In the genomic region with DNA sequence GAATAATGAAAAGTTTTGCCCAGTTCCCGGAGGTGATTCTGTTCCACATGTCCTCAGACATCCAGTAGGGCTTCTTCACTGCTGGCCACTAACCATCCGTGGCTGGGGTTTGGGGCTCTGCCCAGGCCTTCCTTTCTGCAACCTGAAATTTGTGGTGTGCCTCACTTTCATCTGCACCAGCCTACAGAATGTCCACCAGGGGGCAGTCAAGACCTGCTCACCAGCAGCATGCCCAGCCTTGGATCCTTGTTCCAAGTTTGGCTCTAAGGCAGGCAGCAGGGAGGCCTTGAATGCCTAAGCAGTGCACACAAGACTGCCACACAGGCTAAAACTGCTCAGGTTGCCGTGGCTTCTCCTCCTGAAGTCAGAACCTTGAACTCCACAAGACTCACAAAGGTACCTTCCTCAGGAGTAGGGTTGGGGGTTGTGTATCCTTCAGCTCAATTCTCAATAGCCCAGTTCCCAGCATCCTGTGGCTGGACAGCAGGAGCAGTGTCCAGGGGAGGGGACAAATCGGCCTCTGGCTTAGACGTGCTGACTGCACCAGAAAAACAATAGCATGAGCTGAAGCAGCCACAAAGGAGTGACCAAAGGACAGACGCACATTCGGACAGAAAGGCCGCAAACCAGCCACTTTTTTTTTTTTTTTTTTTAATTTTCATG, we compare ENCODE assay signal across 8 mouse cellular contexts. TPM values are rescaled to one million over a fixed set of nuclear protein-coding genes. Genes with fewer than 3 reads are reported as not detected.
DNase-seq lines count a peak whose midpoint lies in the region; ATAC-seq and TF ChIP-seq lines count a peak whose summit lies in the region.

No protein-coding gene starts in this region.

- ATAC-seq in common myeloid progenitor, adult 5-6 weeks (replicated peaks; ENCODE audit: low read depth, poor library complexity, severe bottlenecking), result peak; percentile 95
- peak; percentile 88 for ATAC-seq in hindbrain, postnatal 0 days

- H3K9me3 ChIP-seq in hindbrain, postnatal 0 days (ENCODE audit: low read length), result no peaks in the 10 kb centered on the region

- H3K27me3 ChIP-seq in hindbrain, postnatal 0 days (ENCODE audit: insufficient read depth, low read length), result no peaks in the 10 kb centered on the region

- no peaks in the 10 kb centered on the region for H3K4me1 ChIP-seq in hindbrain, postnatal 0 days (ENCODE audit: insufficient read depth, low read length)

- 21% methylated on average over 8 of the region's 8 CpGs for WGBS in hindbrain, postnatal 0 days

- 0 out of 2 replicates have a peak, but pooled peaks cover 4% of the 10 kb centered on the region for H3K36me3 ChIP-seq in hindbrain, postnatal 0 days (ENCODE audit: insufficient read depth, low read length)

- peak overlapping the region; percentile 52; the same call in 1 of the 2 replicates for H3K27ac ChIP-seq in hindbrain, postnatal 0 days

- peak; percentile 100 for TF ChIP-seq CTCF in hindbrain, postnatal 0 days (IDR thresholded peaks at IDR 0.05; ENCODE audit: low read depth)

- H3K4me3 ChIP-seq in hindbrain, postnatal 0 days (ENCODE audit: low read length), result no peak overlapping the region

- no peak overlapping the region for H3K4me2 ChIP-seq in hindbrain, postnatal 0 days (ENCODE audit: low read depth, low read length)

- peak; percentile 91 for DNase-seq in ZHBTc4 (ENCODE audit: low read depth, low spot score)
- DNase-seq in gastrocnemius, adult 8-10 months (ENCODE audit: low spot score in 2 of 2), result peak; percentile 74 to 83
- DNase-seq in hindbrain, postnatal 0 days (ENCODE audit: low spot score), result peak; percentile 96
- peak; percentile 89 to 90 for DNase-seq in left cerebral cortex, adult 18-20 months (ENCODE audit: low spot score in 2 of 2)
- peak; percentile 86 to 89 for DNase-seq in lung, postnatal 4 days
- DNase-seq in retina, postnatal 7 days (ENCODE audit: low read depth, low spot score), result peak; percentile 77
- peak; percentile 71 to 83 for DNase-seq in urinary bladder, adult 18-20 months (ENCODE audit: low spot score in 2 of 2)

- no peak overlapping the region for H3K9ac ChIP-seq in hindbrain, postnatal 0 days (replicated peaks; ENCODE audit: low read length)

RNA-seq across cellular contexts. Expression of gene Morn1, which starts 9.0 kb away (rescaled TPM):
- total RNA-seq in common myeloid progenitor, adult 5-6 weeks (2017), result 2.6 and 10.3 TPM in 2 replicates
- 1 to 10 TPM; 1.2 to 2.1 (median 1.4) TPM for total RNA-seq in gastrocnemius, adult 8-10 months (2022)
- total RNA-seq in hindbrain, postnatal 0 days (2014; rRNA removed), result 0.86 and 9.0 TPM in 2 replicates
- polyA plus RNA-seq in hindbrain, postnatal 0 days (2015; fragmentation: Nextera tagmentation; extraction: Ambion mirVana), result 8.9 and 10.0 TPM in 2 replicates
- 10 to 100 TPM in 1 of 2 experiments, 1 to 10 TPM in 1; 9.0 to 10.4 TPM for total RNA-seq in left cerebral cortex, adult 18-20 months (2021)

RNA-seq across cellular contexts. Expression of gene Rer1, which starts 9.2 kb away (rescaled TPM):
- 124 and 128 TPM in 2 replicates for total RNA-seq in common myeloid progenitor, adult 5-6 weeks (2017)
- total RNA-seq in gastrocnemius, adult 8-10 months (2022), result 10 to 100 TPM; 52.2 to 64.6 (median 59.8) TPM
- 85.4 and 93.5 TPM in 2 replicates for total RNA-seq in hindbrain, postnatal 0 days (2014; rRNA removed)
- 129 and 136 TPM in 2 replicates for polyA plus RNA-seq in hindbrain, postnatal 0 days (2015; fragmentation: Nextera tagmentation; extraction: Ambion mirVana)
- 10 to 100 TPM; 64.6 to 64.7 TPM for total RNA-seq in left cerebral cortex, adult 18-20 months (2021)

RNA-seq across cellular contexts. Expression of gene Pex10, which starts 28.6 kb away (rescaled TPM):
- total RNA-seq in common myeloid progenitor, adult 5-6 weeks (2017), result 11.9 and 12.3 TPM in 2 replicates
- 10 to 100 TPM; 10.4 to 12.4 (median 11.4) TPM for total RNA-seq in gastrocnemius, adult 8-10 months (2022)
- 12.8 and 20.2 TPM in 2 replicates for total RNA-seq in hindbrain, postnatal 0 days (2014; rRNA removed)
- 15.4 and 15.9 TPM in 2 replicates for polyA plus RNA-seq in hindbrain, postnatal 0 days (2015; fragmentation: Nextera tagmentation; extraction: Ambion mirVana)
- total RNA-seq in left cerebral cortex, adult 18-20 months (2021), result 10 to 100 TPM; 18.5 to 19.2 TPM

RNA-seq across cellular contexts. Expression of gene Plch2, which starts 38.8 kb away (rescaled TPM):
- not detected in 2 replicates for total RNA-seq in common myeloid progenitor, adult 5-6 weeks (2017)
- under 1 TPM in 3 of 4 experiments, not detected in 1; 0.13 to 0.73 (median 0.15) TPM for total RNA-seq in gastrocnemius, adult 8-10 months (2022)
- total RNA-seq in hindbrain, postnatal 0 days (2014; rRNA removed), result 45.7 and 48.8 TPM in 2 replicates
- polyA plus RNA-seq in hindbrain, postnatal 0 days (2015; fragmentation: Nextera tagmentation; extraction: Ambion mirVana), result 12.5 and 12.8 TPM in 2 replicates
- 10 to 100 TPM; 69.2 to 88.5 TPM for total RNA-seq in left cerebral cortex, adult 18-20 months (2021)
